ENCODE assay signal across 23 mouse cellular contexts in genomic region chr10:21363297-21363696, GRCm38 (mm10). TPM values are rescaled to one million over a fixed set of nuclear protein-coding genes. Genes with fewer than 3 reads are reported as not detected.
DNase-seq lines count a peak whose midpoint lies in the region; ATAC-seq lines count a peak whose summit lies in the region.
"Had no signal": no experiment of that assay in that cellular context is flagged by ENCODE, and none has a peak within 500 bp of the region (broad histone marks: within the 10 kb centered on the region; RNA-seq: fewer than 3 reads in every experiment).

No protein-coding gene starts in this region.

- no peak overlapping the region for H3K27ac ChIP-seq in kidney, embryonic 14.5 days (ENCODE audit: low read depth, low read length)
- H3K27ac ChIP-seq: embryonic facial prominence, embryonic 12.5 days; forebrain, embryonic 15.5 days; heart, adult 2 months; hindbrain, embryonic 10.5 days; hindbrain, embryonic 14.5 days had no signal

- no peak overlapping the region for H3K4me3 ChIP-seq in kidney, embryonic 14.5 days (ENCODE audit: low read length)
- H3K4me3 ChIP-seq: embryonic facial prominence, embryonic 12.5 days; forebrain, embryonic 15.5 days; heart, adult 2 months; heart, embryonic 12.5 days; hindbrain, embryonic 10.5 days had no signal

- no peaks in the 10 kb centered on the region for H3K9me3 ChIP-seq in kidney, embryonic 14.5 days (ENCODE audit: control insufficient read depth, low read length)
- H3K9me3 ChIP-seq: embryonic facial prominence, embryonic 12.5 days; forebrain, embryonic 15.5 days; heart, embryonic 12.5 days; hindbrain, embryonic 10.5 days had no signal

- H3K4me1 ChIP-seq in kidney, embryonic 14.5 days (ENCODE audit: control insufficient read depth, insufficient read depth, low read length), result no peaks in the 10 kb centered on the region
- H3K4me1 ChIP-seq: embryonic facial prominence, embryonic 12.5 days; forebrain, embryonic 15.5 days; hindbrain, embryonic 10.5 days had no signal

- no peak overlapping the region for H3K4me2 ChIP-seq in kidney, embryonic 14.5 days (replicated peaks; ENCODE audit: low read depth, low read length)
- H3K4me2 ChIP-seq: embryonic facial prominence, embryonic 12.5 days; forebrain, embryonic 15.5 days; heart, embryonic 12.5 days; hindbrain, embryonic 14.5 days had no signal

- H3K27me3 ChIP-seq in kidney, embryonic 14.5 days (ENCODE audit: control insufficient read depth, insufficient read depth, low read length), result no peaks in the 10 kb centered on the region
- H3K27me3 ChIP-seq: embryonic facial prominence, embryonic 12.5 days; forebrain, embryonic 15.5 days; heart, embryonic 12.5 days; Patski had no signal

- peak; percentile 77 for DNase-seq in 416B (ENCODE audit: low read depth)
- peak; percentile 22 for DNase-seq in CD4-positive helper T cell, adult 2 months (ENCODE audit: low read depth, low spot score)
- peak; percentile 5 for DNase-seq in c-Kit-positive CD71-negative TER-119-negative erythroid progenitor cells, embryonic 14.5 days (ENCODE audit: low read depth)
- DNase-seq in embryo, embryonic 10.5 days (ENCODE audit: low spot score), result no peak
- no peak for DNase-seq in adrenal gland, postnatal 14 days
- DNase-seq: B cell, adult 2 months; cerebellum, adult 18-20 months; cerebellum, adult 9-11 months; gastrocnemius, postnatal 36 days; heart, adult 2 months; kidney, adult 8-10 months had no signal

- peaks cover 46% of the 10 kb centered on the region for H3K36me3 ChIP-seq in kidney, embryonic 14.5 days (ENCODE audit: control insufficient read depth, insufficient read depth, low read length)

- peak; percentile 36 for ATAC-seq in inflammation-experienced regulatory T-cells, adult 6 months
- no peak for ATAC-seq in kidney, embryonic 14.5 days (ENCODE audit: low FRiP score, low TSS enrichment)
- ATAC-seq: activated CD4-positive, CD25-positive, alpha-beta regulatory T cell, adult 4 months; forebrain, embryonic 15.5 days; intestine, postnatal 0 days; Patski had no signal

- no peak overlapping the region for H3K9ac ChIP-seq in kidney, embryonic 14.5 days (ENCODE audit: low read depth, low read length)
- H3K9ac ChIP-seq: embryonic facial prominence, embryonic 12.5 days; forebrain, embryonic 15.5 days; heart, embryonic 12.5 days; hindbrain, embryonic 14.5 days had no signal

- WGBS in kidney, embryonic 14.5 days, result 85% methylated on average over 4 of the region's 4 CpGs

RNA-seq across cellular contexts. Expression of gene Aldh8a1, which starts 13.8 kb away (rescaled TPM):
- not detected for polyA plus RNA-seq in inflammation-experienced regulatory T-cells, adult 6 months (2017; shearing (Covaris generic))
- polyA plus RNA-seq in kidney, embryonic 14.5 days (2014; fragmentation: Nextera tagmentation; extraction: Ambion mirVana), result 0.30 and 0.72 TPM in 2 replicates
- total RNA-seq in adrenal gland, postnatal 14 days (2021), result 1.3 and 18.0 TPM in 2 replicates
- total RNA-seq: gastrocnemius, postnatal 36 days; heart, adult 2 months; heart, postnatal 25 days had no signal
- polyA plus RNA-seq: forebrain, embryonic 11.5 days; forebrain, embryonic 15.5 days; heart, adult 2 months; hindbrain, embryonic 14.5 days; intestine, postnatal 0 days had no signal

Comparison
In these comparisons a context has a peak if more than half of its experiments do, and no peak if none do; other contexts are left out.
1. DNase-seq: peak in 416B (single experiment), CD4-positive helper T cell, adult 2 months (single experiment) and c-Kit-positive CD71-negative TER-119-negative erythroid progenitor cells, embryonic 14.5 days (single experiment); none in embryo, embryonic 10.5 days (single experiment) and adrenal gland, postnatal 14 days (single experiment).